Mouse (Mus musculus): Measurements from ENCODE around the gene Oxtr.

Oxtr gene

GRCm38 (mm10) chr6:112488821-112489180 lies 942 bp downstream of the Oxtr start:
- DNase-seq (ENCODE audit: low spot score): peak; percentile 14

- no peak for DNase-seq (ENCODE audit: low spot score)
Measured at GRCm38 (mm10) chr6:112487993-112488392, 1.8 kb downstream of the Oxtr start.

- DNase-seq (ENCODE audit: low spot score): no peak
Measured at GRCm38 (mm10) chr6:112484316-112484715, 5.4 kb downstream of the Oxtr start.

GRCm38 (mm10) chr6:112479861-112480260 lies 9.9 kb downstream of the Oxtr start:
- DNase-seq (ENCODE audit: low spot score): no peak

GRCm38 (mm10) chr6:112471644-112472043 lies 18.1 kb downstream of the Oxtr start:
- no peak for DNase-seq (ENCODE audit: low spot score)

- DNase-seq (ENCODE audit: low spot score): no peak
Measured at GRCm38 (mm10) chr6:112466001-112466400, 23.7 kb downstream of the Oxtr start.

- DNase-seq (ENCODE audit: low spot score): no peak
Measured at GRCm38 (mm10) chr6:112465441-112465840, 24.3 kb downstream of the Oxtr start.

- no peak for DNase-seq (ENCODE audit: low spot score)
Measured at GRCm38 (mm10) chr6:112463331-112463730, 26.4 kb downstream of the Oxtr start.

- DNase-seq (ENCODE audit: low spot score): no peak
Measured at GRCm38 (mm10) chr6:112461459-112461858, 28.3 kb downstream of the Oxtr start.

GRCm38 (mm10) chr6:112459341-112459749 lies 30.4 kb downstream of the Oxtr start, which contains the start of gene Cav3:
Gene Cav3 (plus strand): TSS chr6:112459505.
- no peak for DNase-seq (ENCODE audit: low spot score)

GRCm38 (mm10) chr6:112445675-112446074 lies 44.1 kb downstream of the Oxtr start:
- DNase-seq (ENCODE audit: low spot score): no peak

GRCm38 (mm10) chr6:112426018-112426732 lies 63.6 kb downstream of the Oxtr start:
- no peak for DNase-seq (ENCODE audit: low spot score)

GRCm38 (mm10) chr6:112423746-112424501 lies 65.8 kb downstream of the Oxtr start:
- DNase-seq (ENCODE audit: low spot score): no peak

Measured in testis, postnatal 14 days (tissue).